Mouse (Mus musculus) forebrain, embryonic 11.5 days (tissue): Measurements from ENCODE around the gene Angel2. TPM values are rescaled to one million over a fixed set of nuclear protein-coding genes. Genes with fewer than 3 reads are reported as not detected.
A peak's percentile ranks its signal among the peaks of the same experiment; 100 is the strongest.

Experiments
- ATAC-seq: fragments of 200-750 bp; cut with Nextera tagmentation; replicated peaks from 2 replicates; pipeline ENCODE4 v1.8.0; 2017; ENCODE audit warnings: moderate TSS enrichment; ENCODE audit not compliant: low FRiP score
- DNase-seq: peaks from one replicate; pipeline ENCODE4 v3.0.0-alpha.2; 2017; ENCODE audit warnings: low spot score
- H3K27ac ChIP-seq: fragments of 300-500 bp; sonication (generic); 2 replicates; pipeline ENCODE4 v1.5.1; 2014; ENCODE audit warnings: low read depth, low read length
- H3K27me3 ChIP-seq: fragments of 300-500 bp; sonication (generic); 2 replicates; pipeline ENCODE4 v1.6.1; 2014; ENCODE audit warnings: mild to moderate bottlenecking, low read length, mixed read lengths; ENCODE audit not compliant: control insufficient read depth, insufficient read depth
- H3K36me3 ChIP-seq: fragments of 300-500 bp; sonication (generic); 2 replicates; pipeline ENCODE4 v1.6.1; 2014; ENCODE audit warnings: mild to moderate bottlenecking, low read length, moderate library complexity, mixed read lengths; ENCODE audit not compliant: control insufficient read depth, insufficient read depth
- H3K4me1 ChIP-seq: fragments of 300-500 bp; sonication (generic); replicated peaks from 2 replicates; pipeline ENCODE4 v1.6.1; 2014; ENCODE audit warnings: low read length, mixed read lengths; ENCODE audit not compliant: control insufficient read depth, insufficient read depth
- H3K4me2 ChIP-seq: fragments of 300-500 bp; sonication (generic); 2 replicates; pipeline ENCODE4 v1.6.1; 2014; ENCODE audit warnings: low read depth, mild to moderate bottlenecking, low read length, moderate library complexity, mixed read lengths; ENCODE audit not compliant: severe bottlenecking
- H3K4me3 ChIP-seq: fragments of 300-500 bp; sonication (generic); 2 replicates; pipeline ENCODE4 v1.5.1; 2014; ENCODE audit warnings: low read depth, low read length
- H3K9ac ChIP-seq: fragments of 300-500 bp; sonication (generic); 2 replicates; pipeline ENCODE4 v1.6.1; 2014; ENCODE audit warnings: low read length
- H3K9me3 ChIP-seq: fragments of 300-500 bp; sonication (generic); 2 replicates; pipeline ENCODE4 v1.6.1; 2016; ENCODE audit warnings: low read length, mixed read lengths; ENCODE audit not compliant: control insufficient read depth
- WGBS: fragments of 180-500 bp; shearing (Covaris S2); extraction: QIAGEN DNeasy Blood & Tissue Kit; methylation state at CpG from one replicate; pipeline ENCODE4 v1.1.7; 2014; 5-methylcytosine and 5-hydroxymethylcytosine counted together
- polyA plus RNA-seq: library from polyadenylated mRNA; unstranded; fragments of >200 nt; fragmentation: Nextera tagmentation; extraction: Ambion mirVana; gene quantifications from 2 replicates; pipeline ENCODE4 v1.2.1, GENCODE M21; 2014

Angel2 gene
- polyA plus RNA-seq, 1 experiment from 2014 or later, result 58.3 TPM

DNA sequence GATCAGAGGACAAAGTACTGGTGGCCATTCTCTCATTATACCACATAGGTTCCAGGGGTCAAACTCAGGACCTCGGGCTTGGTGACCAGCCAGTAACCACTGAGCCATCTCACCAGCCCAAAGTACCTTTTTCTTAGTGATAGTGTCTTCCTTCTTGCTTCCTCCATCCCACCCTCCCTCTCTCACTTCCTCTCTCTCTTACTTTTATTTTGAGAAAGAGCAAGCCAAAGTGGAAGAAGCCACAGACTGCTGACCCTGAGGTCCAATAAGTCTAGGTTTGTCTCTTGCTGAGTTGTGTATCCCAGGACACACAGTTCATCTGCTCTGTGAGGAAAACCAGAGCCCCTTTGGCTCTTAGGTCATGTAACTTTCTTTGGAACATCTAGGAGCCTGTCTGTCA is 55.6 kb downstream of the Angel2 start:
- H3K9me3 ChIP-seq, result no peaks in the 10 kb centered on the region
- H3K27ac ChIP-seq, result no peak overlapping the region
- H3K4me2 ChIP-seq, result no peak overlapping the region
- no peak overlapping the region for H3K4me3 ChIP-seq
- no peak for DNase-seq
- ATAC-seq, result no peak
- H3K4me1 ChIP-seq, result 0 out of 2 replicates have a peak, but pooled peaks cover 5% of the 10 kb centered on the region
- H3K27me3 ChIP-seq, result no peaks in the 10 kb centered on the region
- no peak overlapping the region for H3K9ac ChIP-seq
- WGBS, result 94% methylated on average over 1 of the region's 1 CpGs
- no peaks in the 10 kb centered on the region for H3K36me3 ChIP-seq

DNA sequence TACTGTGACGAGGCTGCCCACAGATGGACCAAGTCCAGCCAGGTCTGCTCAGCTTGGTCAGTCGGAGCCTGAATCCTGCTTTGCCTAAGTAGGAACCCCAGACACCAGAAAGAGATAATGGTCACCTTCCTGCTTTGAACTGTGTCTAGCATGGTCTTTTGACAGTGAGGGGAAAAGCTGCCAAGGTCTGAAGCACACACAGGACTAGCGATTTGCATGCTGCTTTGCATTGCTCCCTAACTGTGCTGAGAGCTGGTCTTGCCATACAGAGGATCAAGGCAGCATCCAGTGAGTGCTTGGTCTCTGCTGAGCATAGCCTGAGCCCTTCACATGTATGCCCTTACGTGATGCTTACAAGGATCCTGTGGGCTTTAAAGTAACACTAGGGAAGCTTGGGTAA is 56.5 kb downstream of the Angel2 start:
- DNase-seq (no peak), ATAC-seq (no peak)
- 85% methylated on average over 4 of the region's 4 CpGs for WGBS
- Histone ChIP-seq H3K4me2 (no peak overlapping the region), H3K27me3 (no peaks in the 10 kb centered on the region), H3K27ac (no peak overlapping the region), H3K4me1 (0 out of 2 replicates have a peak, but pooled peaks cover 4% of the 10 kb centered on the region), H3K9me3 (no peaks in the 10 kb centered on the region), H3K36me3 (no peaks in the 10 kb centered on the region), H3K4me3 (no peak overlapping the region), H3K9ac (no peak overlapping the region)

DNA sequence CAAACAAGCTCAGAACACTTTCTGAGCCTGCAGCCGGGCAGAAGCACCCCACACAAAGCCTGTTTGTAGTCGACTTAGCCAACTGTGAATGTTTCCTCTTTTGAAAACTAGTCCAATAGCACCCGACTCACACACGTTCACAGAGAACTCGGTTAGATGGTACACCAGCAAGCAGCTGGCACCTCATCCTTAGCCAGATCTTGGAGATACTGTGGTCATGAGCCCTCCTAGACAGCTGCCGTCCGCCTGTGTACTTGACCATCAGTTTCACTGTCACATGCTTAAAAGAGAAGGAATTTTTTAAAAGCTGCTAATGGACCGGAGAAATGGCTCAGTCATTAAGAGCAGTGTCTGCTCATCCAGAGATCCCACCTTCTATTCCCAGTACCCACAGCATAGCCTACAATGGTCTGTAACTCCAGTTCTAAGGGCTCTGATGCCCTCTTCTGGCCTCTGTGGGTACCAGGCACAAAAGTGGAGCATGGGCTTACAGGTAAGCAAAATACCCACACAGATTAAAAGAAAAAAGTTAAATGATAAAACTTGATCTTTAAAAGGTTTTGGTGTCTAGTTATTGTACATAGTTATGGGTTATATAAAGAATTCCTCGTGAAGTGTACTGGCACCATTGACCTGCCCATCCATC is 64.6 kb downstream of the Angel2 start:
- ATAC-seq (no peak), DNase-seq (no peak)
- Histone ChIP-seq H3K27me3 (no peaks in the 10 kb centered on the region), H3K9me3 (no peaks in the 10 kb centered on the region), H3K4me3 (no peak overlapping the region), H3K4me2 (no peak overlapping the region), H3K4me1 (no peaks in the 10 kb centered on the region), H3K36me3 (no peaks in the 10 kb centered on the region), H3K9ac (no peak overlapping the region), H3K27ac (no peak overlapping the region)
- 84% methylated on average over 9 of the region's 9 CpGs for WGBS

GRCm38 (mm10) chr1:190995548-190995947 is 70.6 kb downstream of the Angel2 start:
- Histone ChIP-seq H3K27me3 (no peaks in the 10 kb centered on the region), H3K27ac (no peak overlapping the region), H3K9ac (no peak overlapping the region), H3K4me2 (no peak overlapping the region), H3K36me3 (no peaks in the 10 kb centered on the region), H3K4me3 (no peak overlapping the region), H3K4me1 (no peaks in the 10 kb centered on the region), H3K9me3 (no peaks in the 10 kb centered on the region; the same call in 1 of the 2 replicates)
- ATAC-seq (no peak), DNase-seq (peak; percentile 32)
- WGBS, result 65% methylated on average over 7 of the region's 7 CpGs

GRCm38 (mm10) chr1:190996346-190996877 is 71.5 kb downstream of the Angel2 start:
- ATAC-seq, result no peak
- no peak overlapping the region for H3K4me3 ChIP-seq
- 73% methylated on average over 6 of the region's 6 CpGs for WGBS
- no peak overlapping the region for H3K27ac ChIP-seq
- no peaks in the 10 kb centered on the region; the same call in 1 of the 2 replicates for H3K9me3 ChIP-seq
- no peak overlapping the region for H3K4me2 ChIP-seq
- H3K4me1 ChIP-seq, result no peaks in the 10 kb centered on the region
- no peaks in the 10 kb centered on the region for H3K27me3 ChIP-seq
- peak; percentile 30 for DNase-seq
- no peaks in the 10 kb centered on the region for H3K36me3 ChIP-seq
- H3K9ac ChIP-seq, result no peak overlapping the region

Other genes with a start within 250 kb of the Angel2 start
- gene Rps6kc1, start 13.3 kb upstream of the Angel2 start, polyA plus RNA-seq, result 16.9 and 18.6 TPM in 2 replicates
- gene Vash2, start 54.2 kb downstream of the Angel2 start, polyA plus RNA-seq, result 53.2 and 54.0 TPM in 2 replicates
- 12.3 and 14.0 TPM in 2 replicates for gene Flvcr1, start 101.0 kb downstream of the Angel2 start, polyA plus RNA-seq
- gene Spata45, start 111.5 kb downstream of the Angel2 start, polyA plus RNA-seq, result not detected in 2 replicates
- gene Tatdn3, start 137.8 kb downstream of the Angel2 start, polyA plus RNA-seq, result 10.9 and 11.5 TPM in 2 replicates
- gene Nsl1, start 137.9 kb downstream of the Angel2 start, polyA plus RNA-seq, result 29.9 and 34.3 TPM in 2 replicates
- gene Batf3, start 172.7 kb downstream of the Angel2 start, polyA plus RNA-seq, result 6.0 and 6.1 TPM in 2 replicates
- not detected in 2 replicates for gene Fam71a, start 239.7 kb downstream of the Angel2 start, polyA plus RNA-seq